Mouse (Mus musculus): ENCODE measurements at regions not wholly inside any gene's neighbourhood (a gene's known extent, or its start where the extent isn't known, plus 50 kb on each side); places are given as distances from the start of the nearest gene placed in this dataset.

DNA sequence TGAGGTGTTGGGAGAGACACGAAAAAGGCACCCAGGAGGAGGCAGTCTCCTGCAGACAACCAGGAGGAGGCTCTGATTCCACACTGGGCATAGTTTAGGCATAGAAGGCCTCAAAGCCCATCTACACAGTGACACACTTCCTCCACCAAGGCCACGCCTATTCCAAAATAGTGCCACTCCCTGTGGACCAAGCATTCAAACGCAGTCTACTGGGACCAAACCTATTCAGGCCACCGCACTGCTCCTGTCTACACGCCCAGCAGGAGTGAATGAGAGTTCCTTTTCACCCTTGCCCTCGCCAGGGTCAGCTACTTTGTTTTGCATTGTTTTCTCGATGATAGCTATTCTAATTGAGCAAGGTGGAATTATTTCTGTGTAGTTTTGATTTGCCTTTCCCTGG lies 127.7 kb downstream of the Nuak1 start:
- no peak for DNase-seq (ENCODE audit: low spot score)

DNA sequence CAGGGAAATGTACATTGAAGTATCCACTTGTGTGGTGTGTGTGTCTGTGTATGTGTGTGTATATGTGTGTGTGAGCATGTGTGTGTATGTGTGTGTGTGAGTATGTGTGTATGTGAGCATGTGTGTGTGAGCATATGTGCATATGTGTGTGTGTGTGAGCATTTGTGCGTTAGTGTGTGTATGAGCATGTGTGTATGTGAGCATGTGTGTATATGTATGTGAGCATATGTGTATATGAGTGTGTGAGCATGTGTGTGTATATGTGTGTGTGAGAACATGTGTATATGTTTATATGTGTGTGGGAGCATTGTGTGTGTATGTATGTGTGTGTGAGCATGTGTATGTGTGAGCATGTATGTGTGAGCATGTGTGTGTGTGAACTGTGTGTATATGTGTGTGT lies 123.5 kb downstream of the Nuak1 start:
- no peak for DNase-seq (ENCODE audit: low spot score)

DNA sequence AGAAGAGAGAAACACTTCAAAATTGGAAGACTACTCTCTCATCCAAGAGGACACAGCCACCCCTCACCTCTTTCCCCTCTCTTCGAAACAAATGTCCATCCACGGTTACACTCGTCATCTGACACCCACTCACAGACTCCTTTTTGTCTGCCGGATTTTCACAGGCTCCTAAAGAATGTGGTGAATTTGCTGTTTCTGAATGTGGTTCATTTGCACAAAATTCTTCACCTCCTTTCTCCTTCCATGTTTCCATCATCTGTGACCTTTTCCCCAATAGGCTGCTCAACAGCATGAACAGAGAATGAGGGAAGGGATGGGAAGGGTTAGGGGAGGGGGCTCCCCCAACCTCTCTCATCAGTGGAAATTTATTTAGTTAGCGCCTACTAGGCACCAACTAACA lies 122.4 kb downstream of the Nuak1 start:
- DNase-seq (ENCODE audit: low spot score) = no peak
